Mouse (Mus musculus) left cerebral cortex, adult 8-10 months (tissue): Measurements from ENCODE around the gene Csgalnact2. TPM values are rescaled to one million over a fixed set of nuclear protein-coding genes. Genes with fewer than 3 reads are reported as not detected.

Experiments used
- DNase-seq, 2 experiments: peaks; one replicate each; pipeline ENCODE4 v3.0.0; 2022; ENCODE audit warnings: low spot score in 2 of 2
- total RNA-seq, 4 experiments: library from RNA; stranded (reverse); gene quantifications; 2 replicates each; pipeline ENCODE4 v1.2.4; 2022

Gene Csgalnact2
- total RNA-seq: 10 to 100 TPM; 10.6 to 13.7 (median 11.5) TPM

GRCm38 (mm10) chr6:118138731-118139709 lies at the start of gene Csgalnact2:
Csgalnact2 (minus strand) TSS chr6:118139140.
- peak; percentile 76 to 86 for DNase-seq

- DNase-seq: no peak
Observed at GRCm38 (mm10) chr6:118188599-118188998, 49.7 kb upstream of the Csgalnact2 start.

GRCm38 (mm10) chr6:118187285-118187641 lies 48.3 kb upstream of the Csgalnact2 start:
- DNase-seq: no peak

GRCm38 (mm10) chr6:118186620-118187284 lies 47.8 kb upstream of the Csgalnact2 start:
- DNase-seq: no peak

GRCm38 (mm10) chr6:118184126-118184525 lies 45.2 kb upstream of the Csgalnact2 start:
- DNase-seq: no peak

- no peak for DNase-seq
Observed at GRCm38 (mm10) chr6:118180085-118180423, 41.1 kb upstream of the Csgalnact2 start.

- peak; percentile 32 to 41 for DNase-seq
Observed at GRCm38 (mm10) chr6:118179316-118180084, 40.6 kb upstream of the Csgalnact2 start.

- no peak for DNase-seq
Observed at GRCm38 (mm10) chr6:118173975-118174328, 35.0 kb upstream of the Csgalnact2 start.

- no peak for DNase-seq
Observed at GRCm38 (mm10) chr6:118173251-118173974, 34.5 kb upstream of the Csgalnact2 start.

GRCm38 (mm10) chr6:118171386-118171785 lies 32.4 kb upstream of the Csgalnact2 start:
- no peak for DNase-seq

GRCm38 (mm10) chr6:118168106-118168505 lies 29.2 kb upstream of the Csgalnact2 start:
- DNase-seq: no peak

GRCm38 (mm10) chr6:118167013-118167412 lies 28.1 kb upstream of the Csgalnact2 start:
- no peak for DNase-seq

GRCm38 (mm10) chr6:118165516-118165915 lies 26.6 kb upstream of the Csgalnact2 start:
- no peak for DNase-seq

- no peak for DNase-seq
Observed at GRCm38 (mm10) chr6:118164691-118165090, 25.8 kb upstream of the Csgalnact2 start.

- no peak for DNase-seq
Observed at GRCm38 (mm10) chr6:118163086-118163485, 24.1 kb upstream of the Csgalnact2 start.

GRCm38 (mm10) chr6:118162457-118163082 lies 23.6 kb upstream of the Csgalnact2 start:
- no peak for DNase-seq

- no peak for DNase-seq
Observed at GRCm38 (mm10) chr6:118153091-118153490, 14.2 kb upstream of the Csgalnact2 start.

GRCm38 (mm10) chr6:118150988-118151387 lies 12.0 kb upstream of the Csgalnact2 start:
- DNase-seq: no peak

GRCm38 (mm10) chr6:118150538-118150937 lies 11.6 kb upstream of the Csgalnact2 start:
- DNase-seq: no peak

GRCm38 (mm10) chr6:118150128-118150527 lies 11.2 kb upstream of the Csgalnact2 start:
- no peak for DNase-seq

GRCm38 (mm10) chr6:118140961-118141360 lies 2.0 kb upstream of the Csgalnact2 start:
- no peak for DNase-seq
